Mouse (Mus musculus): ENCODE measurements around the gene Scnm1. TPM values are rescaled to one million over a fixed set of nuclear protein-coding genes. Genes with fewer than 3 reads are reported as not detected.
A peak's percentile ranks its signal among the peaks of the same experiment; 100 is the strongest.

The Scnm1 gene
- polyA plus RNA-seq, 1 experiment from 2014 or later: 88.6 TPM

DNA sequence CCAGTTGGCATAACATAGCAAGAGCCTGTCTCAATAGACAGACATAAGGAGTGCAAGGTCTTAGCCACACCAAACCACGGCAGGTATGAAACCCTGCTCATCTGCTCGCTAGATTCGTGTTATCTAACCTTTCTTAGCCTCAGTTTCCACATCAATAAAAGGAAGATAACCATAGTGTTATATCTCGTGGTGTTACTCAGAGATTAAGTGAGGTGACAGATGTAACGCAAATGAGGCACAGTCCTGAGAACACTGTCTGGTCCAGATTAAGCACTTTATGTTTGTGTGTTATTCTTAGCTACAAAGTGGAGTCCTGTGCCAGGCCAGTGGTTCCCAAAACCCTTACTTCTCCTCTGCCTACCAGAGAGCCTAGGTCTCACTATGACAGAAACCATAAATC lies 31.0 kb upstream of the Scnm1 start:
- Histone ChIP-seq H3K27me3 (peaks cover 20% of the 10 kb centered on the region; the same call in 1 of the 2 replicates), H3K36me3 (peaks cover 47% of the 10 kb centered on the region), H3K9me3 (no peaks in the 10 kb centered on the region), H3K9ac (no peak overlapping the region), H3K4me1 (replicated peaks) (peaks cover 31% of the 10 kb centered on the region), H3K4me2 (no peak overlapping the region), H3K4me3 (no peak overlapping the region), H3K27ac (replicated peaks) (no peak overlapping the region)
- WGBS: 86% methylated on average over 5 of the region's 5 CpGs
- no peak for ATAC-seq (ENCODE audit: low FRiP score, low read depth)

DNA sequence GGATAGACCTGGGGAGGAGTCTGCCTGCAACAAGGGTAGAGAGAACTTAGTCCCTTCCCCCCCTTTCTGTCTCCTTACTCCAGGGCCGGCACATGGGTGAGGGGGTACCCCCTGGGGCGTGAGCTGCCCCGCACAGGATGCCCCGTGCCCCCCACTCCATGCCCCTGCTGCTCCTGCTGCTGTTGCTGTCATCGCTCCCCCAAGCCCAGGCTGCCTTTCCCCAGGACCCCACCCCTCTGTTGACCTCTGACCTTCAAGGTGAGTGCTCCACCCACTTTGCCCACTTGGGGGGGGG lies 30.4 kb upstream of the Scnm1 start:
- ATAC-seq (ENCODE audit: low FRiP score, low read depth): no peak
- Histone ChIP-seq H3K36me3 (peaks cover 41% of the 10 kb centered on the region), H3K27ac (replicated peaks) (no peak overlapping the region), H3K9me3 (no peaks in the 10 kb centered on the region), H3K27me3 (peaks cover 14% of the 10 kb centered on the region; the same call in 1 of the 2 replicates), H3K9ac (no peak overlapping the region), H3K4me2 (peak overlapping the region; percentile 73; the same call in 1 of the 2 replicates), H3K4me1 (replicated peaks) (peaks cover 37% of the 10 kb centered on the region), H3K4me3 (no peak overlapping the region)
- 83% methylated on average over 5 of the region's 5 CpGs for WGBS

- ATAC-seq (ENCODE audit: low FRiP score, low read depth): no peak
- no peaks in the 10 kb centered on the region for H3K9me3 ChIP-seq
- peaks cover 38% of the 10 kb centered on the region for H3K4me1 ChIP-seq (replicated peaks)
- peak overlapping the region; percentile 80 for H3K27ac ChIP-seq (replicated peaks)
- peak overlapping the region; percentile 76 for H3K4me3 ChIP-seq
- 0 out of 2 replicates have a peak, but pooled peaks cover 9% of the 10 kb centered on the region for H3K27me3 ChIP-seq
- H3K9ac ChIP-seq: peak overlapping the region; percentile 8; the same call in 1 of the 2 replicates
- peak overlapping the region; percentile 73 for H3K4me2 ChIP-seq
- WGBS: 43% methylated on average over 11 of the region's 11 CpGs
- H3K36me3 ChIP-seq: peaks cover 35% of the 10 kb centered on the region
Observed at GRCm38 (mm10) chr3:95163419-95164255, 29.8 kb upstream of the Scnm1 start.

- ATAC-seq (ENCODE audit: low FRiP score, low read depth): no peak
- Histone ChIP-seq H3K27ac (replicated peaks) (peak overlapping the region; percentile 80), H3K36me3 (peaks cover 22% of the 10 kb centered on the region), H3K9me3 (no peaks in the 10 kb centered on the region), H3K4me1 (replicated peaks) (peaks cover 38% of the 10 kb centered on the region), H3K27me3 (0 out of 2 replicates have a peak, but pooled peaks cover 7% of the 10 kb centered on the region), H3K4me2 (peak overlapping the region; percentile 73), H3K9ac (peak overlapping the region; percentile 80), H3K4me3 (peak overlapping the region; percentile 76)
- WGBS: 13% methylated on average over 2 of the region's 2 CpGs
Observed at GRCm38 (mm10) chr3:95162345-95162628, 28.5 kb upstream of the Scnm1 start.

DNA sequence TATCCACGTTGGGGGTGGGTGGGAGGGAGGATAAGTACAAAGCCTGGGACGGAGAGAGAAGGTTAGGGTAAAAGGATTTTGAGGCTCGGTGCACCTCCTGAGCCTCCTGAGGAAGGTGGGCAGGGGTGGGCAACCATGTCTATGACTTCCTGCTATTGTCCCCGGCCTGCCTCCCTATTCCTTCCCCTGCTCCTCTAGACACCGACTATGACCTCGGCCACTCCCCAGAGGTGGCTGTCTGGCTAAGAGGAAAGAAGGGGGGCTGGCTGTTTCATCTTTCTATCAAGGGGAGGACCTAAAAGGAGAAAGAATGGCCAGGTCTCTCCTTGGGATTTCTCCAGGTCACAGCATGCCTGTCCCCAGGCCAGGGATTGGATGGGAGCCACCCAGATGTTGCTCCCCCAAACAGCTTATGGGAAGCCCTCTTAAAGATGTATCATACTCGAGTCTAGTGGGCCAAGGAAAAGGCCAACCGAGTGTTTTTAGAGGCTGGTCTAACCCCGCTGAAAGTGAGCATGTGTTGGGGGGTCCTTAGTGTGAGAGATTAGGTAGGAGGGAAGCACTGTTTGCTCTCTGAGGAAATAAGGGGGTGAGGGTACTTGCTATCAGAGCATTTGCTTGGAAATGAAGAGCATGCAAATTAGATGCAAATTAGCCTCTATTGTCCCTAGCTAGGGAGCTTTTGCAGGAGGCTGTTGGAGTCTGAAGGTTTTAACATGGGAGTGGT lies 28.0 kb upstream of the Scnm1 start:
- under 1% methylated on average over 7 of the region's 9 CpGs for WGBS
- Histone ChIP-seq H3K4me1 (replicated peaks) (peaks cover 38% of the 10 kb centered on the region), H3K36me3 (peaks cover 17% of the 10 kb centered on the region), H3K4me2 (peak overlapping the region; percentile 73), H3K27me3 (0 out of 2 replicates have a peak, but pooled peaks cover 2% of the 10 kb centered on the region), H3K9ac (peak overlapping the region; percentile 80), H3K9me3 (no peaks in the 10 kb centered on the region), H3K27ac (replicated peaks) (peak overlapping the region; percentile 80), H3K4me3 (peak overlapping the region; percentile 76)
- ATAC-seq (ENCODE audit: low FRiP score, low read depth): no peak

DNA sequence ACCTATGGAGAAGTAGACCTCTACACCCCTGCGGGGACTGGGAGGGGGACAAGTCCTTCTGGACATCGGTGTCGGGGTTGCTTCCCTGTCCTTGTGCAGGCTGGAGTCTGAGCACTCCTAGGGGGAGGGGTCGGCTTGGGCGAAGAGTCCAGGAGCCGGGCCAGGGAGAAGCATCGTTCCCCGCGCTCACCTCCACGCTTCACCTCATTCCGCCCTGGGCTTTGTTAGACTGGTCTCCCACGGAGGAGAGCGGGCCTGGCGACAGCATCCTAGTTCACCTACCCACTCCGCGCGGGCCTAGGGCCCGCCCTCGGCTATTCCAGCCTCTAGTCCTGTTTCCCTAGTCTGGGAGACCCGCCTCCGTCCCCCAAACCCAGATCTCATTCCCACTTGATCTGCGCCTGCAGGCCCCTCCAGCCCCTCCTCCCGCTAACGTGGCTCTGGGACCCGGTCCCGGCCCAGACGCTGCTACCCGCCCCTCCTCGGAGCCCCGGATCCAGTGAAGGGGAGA lies 27.3 kb upstream of the Scnm1 start:
- peak overlapping the region; percentile 80 for H3K9ac ChIP-seq
- peaks cover 12% of the 10 kb centered on the region for H3K36me3 ChIP-seq
- ATAC-seq (ENCODE audit: low FRiP score, low read depth): peak; percentile 2; the same call in 1 of the 2 replicates
- peak overlapping the region; percentile 80 for H3K27ac ChIP-seq (replicated peaks)
- H3K4me2 ChIP-seq: peak overlapping the region; percentile 73
- under 1% methylated on average over 30 of the region's 30 CpGs for WGBS
- H3K4me3 ChIP-seq: peak overlapping the region; percentile 76
- H3K27me3 ChIP-seq: no peaks in the 10 kb centered on the region
- peaks cover 38% of the 10 kb centered on the region for H3K4me1 ChIP-seq (replicated peaks)
- no peaks in the 10 kb centered on the region for H3K9me3 ChIP-seq

DNA sequence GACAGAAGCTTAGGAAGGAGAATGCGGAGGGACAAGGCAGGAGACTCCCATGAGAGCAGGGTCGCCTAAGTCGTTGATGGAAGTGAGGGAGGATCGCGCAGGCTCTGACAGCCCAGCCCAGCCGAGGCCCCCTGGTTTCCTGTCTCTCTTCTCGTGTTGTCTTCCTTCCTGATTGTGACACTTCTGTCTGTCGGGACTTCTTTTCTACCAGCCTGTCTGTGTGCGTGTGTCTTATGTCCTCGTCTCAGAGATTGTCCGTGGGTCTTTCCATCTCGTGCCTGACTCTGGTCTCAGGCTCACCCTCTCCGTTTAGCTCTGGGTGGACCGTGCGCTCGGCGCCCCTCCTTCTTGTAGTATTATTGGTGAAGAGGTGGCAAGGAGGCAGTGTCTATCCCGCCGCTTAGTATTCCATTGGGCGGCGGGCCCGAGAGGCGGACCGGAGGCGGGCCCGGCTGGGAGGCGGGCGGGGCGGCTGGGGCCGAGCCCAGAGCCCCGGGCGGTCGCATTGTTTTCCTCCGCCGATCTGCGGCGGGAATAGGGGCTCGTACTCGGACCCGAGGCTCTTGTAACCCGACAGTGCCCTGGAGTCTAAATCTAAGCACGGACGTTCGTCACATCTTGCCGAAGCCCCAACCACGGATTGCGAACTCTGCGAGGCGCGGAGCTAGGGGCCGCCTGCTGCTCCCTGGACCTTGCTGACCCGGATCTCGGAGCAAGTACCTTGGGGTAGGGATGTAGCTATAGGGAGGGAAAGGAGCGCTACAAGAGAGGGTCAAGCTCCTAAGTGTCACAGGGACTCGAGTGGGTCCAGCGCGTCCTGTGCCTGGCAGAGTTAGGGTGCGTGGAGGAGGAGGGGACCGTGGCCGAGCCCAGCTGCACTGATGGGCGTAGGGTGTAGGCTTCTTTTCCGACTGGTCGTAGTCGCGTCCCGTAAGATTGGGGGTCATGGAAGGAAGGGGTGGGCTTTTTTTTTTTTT lies 26.5 kb upstream of the Scnm1 start, which contains the start of gene Sema6c:
TSS of gene Sema6c (plus strand) at position 471 of the 977 bp plus-strand sequence.
- H3K36me3 ChIP-seq: peaks cover 5% of the 10 kb centered on the region; the same call in 1 of the 2 replicates
- peak; percentile 98 for ATAC-seq (ENCODE audit: low FRiP score, low read depth)
- H3K9me3 ChIP-seq: no peaks in the 10 kb centered on the region
- no peaks in the 10 kb centered on the region for H3K27me3 ChIP-seq
- H3K27ac ChIP-seq (replicated peaks): peak within 1 kb of the TSS; percentile 80
- H3K4me3 ChIP-seq: peak within 1 kb of the TSS; percentile 76
- peaks cover 38% of the 10 kb centered on the region for H3K4me1 ChIP-seq (replicated peaks)
- WGBS: 0% methylated on average over 66 of the region's 66 CpGs
- peak within 1 kb of the TSS; percentile 80 for H3K9ac ChIP-seq
- peak within 1 kb of the TSS; percentile 73 for H3K4me2 ChIP-seq

- 9% methylated on average over 8 of the region's 8 CpGs for WGBS
- Histone ChIP-seq H3K9ac (peak overlapping the region; percentile 80; the same call in 1 of the 2 replicates), H3K4me1 (replicated peaks) (peaks cover 38% of the 10 kb centered on the region), H3K27me3 (no peaks in the 10 kb centered on the region), H3K4me2 (peak overlapping the region; percentile 73), H3K36me3 (no peaks in the 10 kb centered on the region), H3K27ac (replicated peaks) (peak overlapping the region; percentile 80), H3K9me3 (no peaks in the 10 kb centered on the region), H3K4me3 (peak overlapping the region; percentile 76)
- ATAC-seq (ENCODE audit: low FRiP score, low read depth): no peak
Observed at GRCm38 (mm10) chr3:95159511-95159986, 25.7 kb upstream of the Scnm1 start.

DNA sequence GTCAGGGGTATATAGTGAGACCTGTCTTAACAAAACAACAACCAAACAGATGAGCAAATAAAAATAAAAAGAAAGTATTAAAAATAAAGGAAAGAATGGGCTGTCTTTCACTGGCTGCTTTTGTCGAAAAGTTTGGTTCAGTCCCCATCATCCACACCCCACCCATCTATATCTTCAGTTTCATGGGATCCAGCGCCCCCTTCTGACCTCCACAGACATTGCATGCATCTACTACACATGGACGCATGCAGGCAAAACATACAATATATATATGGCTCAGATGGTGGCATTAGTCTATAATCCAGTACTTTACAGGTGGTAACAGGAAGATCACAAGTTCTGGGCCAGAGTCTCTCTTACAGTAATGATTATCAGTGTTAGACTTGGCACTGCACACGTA lies 20.1 kb upstream of the Scnm1 start:
- H3K9me3 ChIP-seq: no peaks in the 10 kb centered on the region
- ATAC-seq (ENCODE audit: low FRiP score, low read depth): no peak
- H3K9ac ChIP-seq: no peak overlapping the region
- H3K4me2 ChIP-seq: no peak overlapping the region
- no peaks in the 10 kb centered on the region for H3K36me3 ChIP-seq
- H3K27ac ChIP-seq (replicated peaks): no peak overlapping the region
- H3K27me3 ChIP-seq: no peaks in the 10 kb centered on the region
- no peaks in the 10 kb centered on the region for H3K4me1 ChIP-seq (replicated peaks)
- 56% methylated on average over 4 of the region's 4 CpGs for WGBS
- H3K4me3 ChIP-seq: no peak overlapping the region

DNA sequence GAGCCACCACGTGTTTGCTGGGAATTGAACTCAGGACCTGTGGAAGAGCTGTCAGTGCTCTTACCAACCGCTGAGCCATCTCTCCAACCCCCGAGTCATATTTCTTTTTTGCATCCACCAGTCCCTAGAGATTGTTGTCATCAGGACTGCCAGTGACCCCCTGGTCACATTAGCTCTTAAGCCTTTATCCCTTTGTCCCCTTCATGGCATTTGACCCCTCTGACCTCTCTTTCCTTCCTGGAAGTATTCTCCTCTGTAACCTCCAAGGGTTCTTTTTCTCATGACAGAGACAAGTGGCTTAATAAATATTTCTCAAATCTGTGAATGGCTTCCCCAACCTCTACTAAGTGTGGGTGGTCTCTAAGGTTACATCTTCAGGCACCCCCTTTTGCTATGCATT lies 14.1 kb upstream of the Scnm1 start:
- ATAC-seq (ENCODE audit: low FRiP score, low read depth): no peak
- 38% methylated on average over 3 of the region's 3 CpGs for WGBS
- no peak overlapping the region for H3K9ac ChIP-seq
- H3K4me1 ChIP-seq (replicated peaks): no peaks in the 10 kb centered on the region
- H3K36me3 ChIP-seq: no peaks in the 10 kb centered on the region
- H3K9me3 ChIP-seq: no peaks in the 10 kb centered on the region
- H3K27ac ChIP-seq (replicated peaks): no peak overlapping the region
- no peaks in the 10 kb centered on the region for H3K27me3 ChIP-seq
- no peak overlapping the region for H3K4me2 ChIP-seq
- no peak overlapping the region for H3K4me3 ChIP-seq

- peak; percentile 75; the same call in 1 of the 2 replicates for ATAC-seq (ENCODE audit: low FRiP score, low read depth)
- H3K36me3 ChIP-seq: peaks cover 12% of the 10 kb centered on the region; the same call in 1 of the 2 replicates
- H3K9ac ChIP-seq: no peak overlapping the region
- no peak overlapping the region for H3K4me2 ChIP-seq
- no peaks in the 10 kb centered on the region for H3K9me3 ChIP-seq
- no peaks in the 10 kb centered on the region for H3K27me3 ChIP-seq
- H3K4me1 ChIP-seq (replicated peaks): no peaks in the 10 kb centered on the region
- 12% methylated on average over 5 of the region's 5 CpGs for WGBS
- no peak overlapping the region for H3K27ac ChIP-seq (replicated peaks)
- no peak overlapping the region for H3K4me3 ChIP-seq
Observed at GRCm38 (mm10) chr3:95142617-95143011, 8.8 kb upstream of the Scnm1 start.

All from hindbrain, embryonic 15.5 days (tissue).